Mouse (Mus musculus): ENCODE measurements around the gene Mical2. TPM values are rescaled to one million over a fixed set of nuclear protein-coding genes. Genes with fewer than 3 reads are reported as not detected.

The Mical2 gene
- polyA plus RNA-seq, 1 experiment from 2014 or later: 1.9 TPM

- WGBS: 66% methylated on average over 6 of the region's 6 CpGs
- H3K9ac ChIP-seq (ENCODE audit: low read length): no peak overlapping the region
- H3K36me3 ChIP-seq (ENCODE audit: control insufficient read depth, insufficient read depth, low read length): no peaks in the 10 kb centered on the region
- DNase-seq (ENCODE audit: low spot score): no peak
- H3K4me2 ChIP-seq (ENCODE audit: low read depth, low read length, severe bottlenecking): no peak overlapping the region
- H3K9me3 ChIP-seq (ENCODE audit: control insufficient read depth, low read length): no peaks in the 10 kb centered on the region
- no peaks in the 10 kb centered on the region for H3K27me3 ChIP-seq (ENCODE audit: control insufficient read depth, insufficient read depth, low read length)
- no peak overlapping the region for H3K4me3 ChIP-seq (ENCODE audit: low read depth, low read length)
- H3K27ac ChIP-seq (ENCODE audit: low read depth, low read length): no peak overlapping the region
- no peaks in the 10 kb centered on the region for H3K4me1 ChIP-seq (replicated peaks; ENCODE audit: control insufficient read depth, insufficient read depth, low read length)
- no peak for ATAC-seq (replicated peaks; ENCODE audit: low FRiP score)
Measured at GRCm38 (mm10) chr7:112217208-112217607, 8.4 kb upstream of the Mical2 start.

- peaks cover 8% of the 10 kb centered on the region; the same call in 1 of the 2 replicates for H3K4me1 ChIP-seq (replicated peaks; ENCODE audit: control insufficient read depth, insufficient read depth, low read length)
- H3K9ac ChIP-seq (ENCODE audit: low read length): no peak overlapping the region
- no peak overlapping the region for H3K4me3 ChIP-seq (ENCODE audit: low read depth, low read length)
- 78% methylated on average over 7 of the region's 7 CpGs for WGBS
- no peaks in the 10 kb centered on the region for H3K9me3 ChIP-seq (ENCODE audit: control insufficient read depth, low read length)
- DNase-seq (ENCODE audit: low spot score) (no peak), ATAC-seq (replicated peaks; ENCODE audit: low FRiP score) (no peak)
- no peaks in the 10 kb centered on the region for H3K36me3 ChIP-seq (ENCODE audit: control insufficient read depth, insufficient read depth, low read length)
- peaks cover 28% of the 10 kb centered on the region for H3K27me3 ChIP-seq (ENCODE audit: control insufficient read depth, insufficient read depth, low read length)
- H3K4me2 ChIP-seq (ENCODE audit: low read depth, low read length, severe bottlenecking): no peak overlapping the region
- no peak overlapping the region for H3K27ac ChIP-seq (ENCODE audit: low read depth, low read length)
Measured at GRCm38 (mm10) chr7:112222733-112223524, 2.7 kb upstream of the Mical2 start.

GRCm38 (mm10) chr7:112224854-112225253, 802 bp upstream of the Mical2 start:
- Histone ChIP-seq H3K9me3 (ENCODE audit: control insufficient read depth, low read length) (no peaks in the 10 kb centered on the region), H3K4me1 (replicated peaks; ENCODE audit: control insufficient read depth, insufficient read depth, low read length) (peaks cover 8% of the 10 kb centered on the region; the same call in 1 of the 2 replicates), H3K36me3 (ENCODE audit: control insufficient read depth, insufficient read depth, low read length) (no peaks in the 10 kb centered on the region), H3K27me3 (ENCODE audit: control insufficient read depth, insufficient read depth, low read length) (peaks cover 28% of the 10 kb centered on the region), H3K4me2 (ENCODE audit: low read depth, low read length, severe bottlenecking) (no peak overlapping the region), H3K9ac (ENCODE audit: low read length) (no peak overlapping the region), H3K4me3 (ENCODE audit: low read depth, low read length) (no peak overlapping the region), H3K27ac (ENCODE audit: low read depth, low read length) (no peak overlapping the region)
- 71% methylated on average over 12 of the region's 12 CpGs for WGBS
- no peak for ATAC-seq (replicated peaks; ENCODE audit: low FRiP score)
- no peak for DNase-seq (ENCODE audit: low spot score)

- 4% methylated on average over 24 of the region's 24 CpGs for WGBS
- no peaks in the 10 kb centered on the region for H3K9me3 ChIP-seq (ENCODE audit: control insufficient read depth, low read length)
- peak; percentile 47; the same call in 1 of the 2 replicates for ATAC-seq (replicated peaks; ENCODE audit: low FRiP score)
- DNase-seq (ENCODE audit: low spot score): peak; percentile 69
- peak overlapping the region; percentile 49; the same call in 1 of the 2 replicates for H3K9ac ChIP-seq (ENCODE audit: low read length)
- H3K27me3 ChIP-seq (ENCODE audit: control insufficient read depth, insufficient read depth, low read length): peaks cover 28% of the 10 kb centered on the region
- no peaks in the 10 kb centered on the region for H3K36me3 ChIP-seq (ENCODE audit: control insufficient read depth, insufficient read depth, low read length)
- no peak overlapping the region for H3K27ac ChIP-seq (ENCODE audit: low read depth, low read length)
- peak overlapping the region; percentile 95 for H3K4me2 ChIP-seq (ENCODE audit: low read depth, low read length, severe bottlenecking)
- peaks cover 8% of the 10 kb centered on the region; the same call in 1 of the 2 replicates for H3K4me1 ChIP-seq (replicated peaks; ENCODE audit: control insufficient read depth, insufficient read depth, low read length)
- peak overlapping the region; percentile 51 for H3K4me3 ChIP-seq (ENCODE audit: low read depth, low read length)
Measured at GRCm38 (mm10) chr7:112226446-112227265, 1.0 kb downstream of the Mical2 start.

- Histone ChIP-seq H3K4me1 (replicated peaks; ENCODE audit: control insufficient read depth, insufficient read depth, low read length) (peaks cover 8% of the 10 kb centered on the region; the same call in 1 of the 2 replicates), H3K9me3 (ENCODE audit: control insufficient read depth, low read length) (no peaks in the 10 kb centered on the region), H3K4me3 (ENCODE audit: low read depth, low read length) (no peak overlapping the region), H3K27ac (ENCODE audit: low read depth, low read length) (no peak overlapping the region), H3K4me2 (ENCODE audit: low read depth, low read length, severe bottlenecking) (no peak overlapping the region), H3K27me3 (ENCODE audit: control insufficient read depth, insufficient read depth, low read length) (peaks cover 28% of the 10 kb centered on the region), H3K36me3 (ENCODE audit: control insufficient read depth, insufficient read depth, low read length) (no peaks in the 10 kb centered on the region), H3K9ac (ENCODE audit: low read length) (no peak overlapping the region)
- DNase-seq (ENCODE audit: low spot score): no peak
- WGBS: 12% methylated on average over 6 of the region's 6 CpGs
- ATAC-seq (replicated peaks; ENCODE audit: low FRiP score): no peak
Measured at GRCm38 (mm10) chr7:112227266-112227562, 1.6 kb downstream of the Mical2 start.

- 73% methylated on average over 20 of the region's 20 CpGs for WGBS
- no peak overlapping the region for H3K4me2 ChIP-seq (ENCODE audit: low read depth, low read length, severe bottlenecking)
- no peak overlapping the region for H3K4me3 ChIP-seq (ENCODE audit: low read depth, low read length)
- no peak overlapping the region for H3K9ac ChIP-seq (ENCODE audit: low read length)
- DNase-seq (ENCODE audit: low spot score) (no peak), ATAC-seq (replicated peaks; ENCODE audit: low FRiP score) (no peak)
- no peak overlapping the region for H3K27ac ChIP-seq (ENCODE audit: low read depth, low read length)
- peaks cover 28% of the 10 kb centered on the region for H3K27me3 ChIP-seq (ENCODE audit: control insufficient read depth, insufficient read depth, low read length)
- H3K36me3 ChIP-seq (ENCODE audit: control insufficient read depth, insufficient read depth, low read length): no peaks in the 10 kb centered on the region
- H3K9me3 ChIP-seq (ENCODE audit: control insufficient read depth, low read length): no peaks in the 10 kb centered on the region
- peaks cover 13% of the 10 kb centered on the region; the same call in 1 of the 2 replicates for H3K4me1 ChIP-seq (replicated peaks; ENCODE audit: control insufficient read depth, insufficient read depth, low read length)
Measured at GRCm38 (mm10) chr7:112228827-112229498, 3.3 kb downstream of the Mical2 start.

GRCm38 (mm10) chr7:112231731-112232130, 6.1 kb downstream of the Mical2 start:
- DNase-seq (ENCODE audit: low spot score) (no peak), ATAC-seq (replicated peaks; ENCODE audit: low FRiP score) (no peak)
- H3K27ac ChIP-seq (ENCODE audit: low read depth, low read length): no peak overlapping the region
- peaks cover 6% of the 10 kb centered on the region; the same call in 1 of the 2 replicates for H3K4me1 ChIP-seq (replicated peaks; ENCODE audit: control insufficient read depth, insufficient read depth, low read length)
- H3K27me3 ChIP-seq (ENCODE audit: control insufficient read depth, insufficient read depth, low read length): peaks cover 11% of the 10 kb centered on the region
- H3K4me3 ChIP-seq (ENCODE audit: low read depth, low read length): no peak overlapping the region
- H3K36me3 ChIP-seq (ENCODE audit: control insufficient read depth, insufficient read depth, low read length): no peaks in the 10 kb centered on the region
- 79% methylated on average over 7 of the region's 7 CpGs for WGBS
- H3K4me2 ChIP-seq (ENCODE audit: low read depth, low read length, severe bottlenecking): no peak overlapping the region
- H3K9ac ChIP-seq (ENCODE audit: low read length): no peak overlapping the region
- no peaks in the 10 kb centered on the region for H3K9me3 ChIP-seq (ENCODE audit: control insufficient read depth, low read length)

GRCm38 (mm10) chr7:112233345-112234005, 7.8 kb downstream of the Mical2 start:
- DNase-seq (ENCODE audit: low spot score) (peak; percentile 60), ATAC-seq (replicated peaks; ENCODE audit: low FRiP score) (0 out of 2 replicates have a peak, but pooled peaks have one; percentile 56)
- Histone ChIP-seq H3K36me3 (ENCODE audit: control insufficient read depth, insufficient read depth, low read length) (no peaks in the 10 kb centered on the region), H3K27ac (ENCODE audit: low read depth, low read length) (no peak overlapping the region), H3K4me2 (ENCODE audit: low read depth, low read length, severe bottlenecking) (no peak overlapping the region), H3K4me1 (replicated peaks; ENCODE audit: control insufficient read depth, insufficient read depth, low read length) (peaks cover 5% of the 10 kb centered on the region; the same call in 1 of the 2 replicates), H3K9me3 (ENCODE audit: control insufficient read depth, low read length) (no peaks in the 10 kb centered on the region), H3K27me3 (ENCODE audit: control insufficient read depth, insufficient read depth, low read length) (no peaks in the 10 kb centered on the region), H3K4me3 (ENCODE audit: low read depth, low read length) (no peak overlapping the region), H3K9ac (ENCODE audit: low read length) (no peak overlapping the region)
- WGBS: 40% methylated on average over 7 of the region's 7 CpGs

Data from forebrain, embryonic 11.5 days (tissue).